Mouse (Mus musculus) neural tube, embryonic 13.5 days (tissue): ENCODE results near the gene Ankrd13a. TPM values are rescaled to one million over a fixed set of nuclear protein-coding genes. Genes with fewer than 3 reads are reported as not detected.

Experiments
- ATAC-seq: fragments of 200-750 bp; cut with Nextera tagmentation; 2 replicates; pipeline ENCODE4 v1.8.0; 2017; ENCODE audit warnings: low read depth, mild to moderate bottlenecking, moderate TSS enrichment, moderate library complexity
- H3K27ac ChIP-seq: fragments of 300-500 bp; sonication (generic); replicated peaks from 2 replicates; pipeline ENCODE4 v1.5.1; 2015; ENCODE audit warnings: moderate library complexity, mild to moderate bottlenecking, inconsistent platforms
- H3K27me3 ChIP-seq: fragments of 300-500 bp; sonication (generic); 2 replicates; pipeline ENCODE4 v1.6.1; 2015; ENCODE audit warnings: mild to moderate bottlenecking, inconsistent platforms
- H3K36me3 ChIP-seq: fragments of 300-500 bp; sonication (generic); 2 replicates; pipeline ENCODE4 v1.6.1; 2015; ENCODE audit warnings: mild to moderate bottlenecking, inconsistent platforms
- H3K4me1 ChIP-seq: fragments of 300-500 bp; sonication (generic); replicated peaks from 2 replicates; pipeline ENCODE4 v1.6.1; 2015; ENCODE audit warnings: inconsistent platforms
- H3K4me2 ChIP-seq: fragments of 300-500 bp; sonication (generic); 2 replicates; pipeline ENCODE4 v1.6.1; 2015; ENCODE audit warnings: inconsistent platforms, mild to moderate bottlenecking, moderate library complexity
- H3K4me3 ChIP-seq: fragments of 300-500 bp; sonication (generic); 2 replicates; pipeline ENCODE4 v1.5.1; 2015; ENCODE audit warnings: mild to moderate bottlenecking, inconsistent platforms
- H3K9ac ChIP-seq: fragments of 300-500 bp; sonication (generic); 2 replicates; pipeline ENCODE4 v1.6.1; 2015; ENCODE audit warnings: moderate library complexity, mild to moderate bottlenecking, inconsistent platforms
- H3K9me3 ChIP-seq: fragments of 300-500 bp; sonication (generic); 2 replicates; pipeline ENCODE4 v1.6.1; 2016; ENCODE audit warnings: inconsistent platforms
- WGBS: fragments of 180-500 bp; shearing (Covaris S2); methylation state at CpG from one replicate; pipeline ENCODE4 v1.1.7; 2015; 5-methylcytosine and 5-hydroxymethylcytosine counted together
- polyA plus RNA-seq: library from polyadenylated mRNA; unstranded; fragments of >200 nt; fragmentation: Nextera tagmentation; extraction: Ambion mirVana; gene quantifications from 2 replicates; pipeline ENCODE4 v1.2.1, GENCODE M21; 2015

Gene Ankrd13a
- polyA plus RNA-seq, 1 experiment from 2014 or later: 52.0 TPM

GRCm38 (mm10) chr5:114805436-114806350 is 31.2 kb downstream of the Ankrd13a start:
- no peak overlapping the region for H3K4me2 ChIP-seq
- no peaks in the 10 kb centered on the region for H3K9me3 ChIP-seq
- no peak overlapping the region for H3K4me3 ChIP-seq
- H3K27me3 ChIP-seq: no peaks in the 10 kb centered on the region
- no peak overlapping the region for H3K9ac ChIP-seq
- ATAC-seq: no peak
- H3K36me3 ChIP-seq: peaks cover 88% of the 10 kb centered on the region
- 58% methylated on average over 15 of the region's 15 CpGs for WGBS
- peak overlapping the region; percentile 56; the same call in 1 of the 2 replicates for H3K27ac ChIP-seq
- H3K4me1 ChIP-seq: peaks cover 25% of the 10 kb centered on the region

- no peaks in the 10 kb centered on the region for H3K9me3 ChIP-seq
- ATAC-seq: no peak
- 92% methylated on average over 8 of the region's 8 CpGs for WGBS
These were observed 32.2 kb downstream of the Ankrd13a start for GRCm38 (mm10) chr5:114806636-114807035.

GRCm38 (mm10) chr5:114807063-114807462 is 32.6 kb downstream of the Ankrd13a start:
- Histone ChIP-seq H3K9me3 (no peaks in the 10 kb centered on the region), H3K9ac (no peak overlapping the region), H3K4me2 (no peak overlapping the region), H3K27me3 (no peaks in the 10 kb centered on the region), H3K4me3 (no peak overlapping the region), H3K4me1 (peaks cover 39% of the 10 kb centered on the region), H3K36me3 (peaks cover 80% of the 10 kb centered on the region), H3K27ac (peak overlapping the region; percentile 28; the same call in 1 of the 2 replicates)
- 51% methylated on average over 9 of the region's 9 CpGs for WGBS
- no peak for ATAC-seq

More at GRCm38 (mm10) chr5:114806636-114807035, 32.2 kb downstream of the Ankrd13a start:
- H3K36me3 ChIP-seq: peaks cover 84% of the 10 kb centered on the region
- H3K4me3 ChIP-seq: no peak overlapping the region
- no peak overlapping the region for H3K4me2 ChIP-seq
- H3K27me3 ChIP-seq: no peaks in the 10 kb centered on the region
- no peak overlapping the region for H3K9ac ChIP-seq
- peaks cover 35% of the 10 kb centered on the region for H3K4me1 ChIP-seq
- H3K27ac ChIP-seq: peak overlapping the region; percentile 56

- no peak for ATAC-seq
- H3K9ac ChIP-seq: no peak overlapping the region
- peaks cover 76% of the 10 kb centered on the region for H3K36me3 ChIP-seq
- no peak overlapping the region for H3K4me2 ChIP-seq
- H3K9me3 ChIP-seq: no peaks in the 10 kb centered on the region
- peaks cover 43% of the 10 kb centered on the region for H3K4me1 ChIP-seq
- 31% methylated on average over 8 of the region's 8 CpGs for WGBS
- H3K27me3 ChIP-seq: no peaks in the 10 kb centered on the region
- H3K27ac ChIP-seq: peak overlapping the region; percentile 28; the same call in 1 of the 2 replicates
- H3K4me3 ChIP-seq: no peak overlapping the region
These were observed 33.0 kb downstream of the Ankrd13a start for GRCm38 (mm10) chr5:114807468-114807867.

- H3K27me3 ChIP-seq: no peaks in the 10 kb centered on the region
- no peak overlapping the region for H3K4me3 ChIP-seq
- H3K9me3 ChIP-seq: no peaks in the 10 kb centered on the region
- peaks cover 47% of the 10 kb centered on the region for H3K4me1 ChIP-seq
- H3K4me2 ChIP-seq: no peak overlapping the region
- 70% methylated on average over 6 of the region's 6 CpGs for WGBS
- no peak for ATAC-seq
- no peak overlapping the region for H3K9ac ChIP-seq
- no peak overlapping the region for H3K27ac ChIP-seq
- peaks cover 72% of the 10 kb centered on the region for H3K36me3 ChIP-seq
These were observed 33.4 kb downstream of the Ankrd13a start for GRCm38 (mm10) chr5:114807893-114808292.

GRCm38 (mm10) chr5:114808385-114808784 is 33.9 kb downstream of the Ankrd13a start:
- Histone ChIP-seq H3K36me3 (peaks cover 67% of the 10 kb centered on the region), H3K9ac (no peak overlapping the region), H3K4me2 (no peak overlapping the region), H3K27me3 (no peaks in the 10 kb centered on the region), H3K4me3 (no peak overlapping the region), H3K9me3 (no peaks in the 10 kb centered on the region), H3K27ac (no peak overlapping the region), H3K4me1 (peaks cover 49% of the 10 kb centered on the region)
- 83% methylated on average over 8 of the region's 8 CpGs for WGBS
- no peak for ATAC-seq

GRCm38 (mm10) chr5:114809181-114809756 is 34.8 kb downstream of the Ankrd13a start:
- Histone ChIP-seq H3K9ac (no peak overlapping the region), H3K4me2 (no peak overlapping the region), H3K4me1 (peaks cover 49% of the 10 kb centered on the region), H3K27me3 (no peaks in the 10 kb centered on the region), H3K4me3 (no peak overlapping the region), H3K9me3 (no peaks in the 10 kb centered on the region), H3K27ac (no peak overlapping the region), H3K36me3 (peaks cover 58% of the 10 kb centered on the region)
- 84% methylated on average over 10 of the region's 10 CpGs for WGBS
- no peak for ATAC-seq

- H3K36me3 ChIP-seq: peaks cover 52% of the 10 kb centered on the region
- ATAC-seq: no peak
- no peaks in the 10 kb centered on the region for H3K27me3 ChIP-seq
- H3K4me3 ChIP-seq: no peak overlapping the region
- 92% methylated on average over 5 of the region's 5 CpGs for WGBS
- H3K4me2 ChIP-seq: no peak overlapping the region
- H3K27ac ChIP-seq: no peak overlapping the region
- peaks cover 49% of the 10 kb centered on the region for H3K4me1 ChIP-seq
- H3K9ac ChIP-seq: no peak overlapping the region
- H3K9me3 ChIP-seq: no peaks in the 10 kb centered on the region
These were observed 35.3 kb downstream of the Ankrd13a start for GRCm38 (mm10) chr5:114809826-114810225.

GRCm38 (mm10) chr5:114813525-114814181 is 39.2 kb downstream of the Ankrd13a start:
- H3K4me3 ChIP-seq: peak overlapping the region; percentile 82
- WGBS: under 1% methylated on average over 50 of the region's 50 CpGs
- H3K36me3 ChIP-seq: peaks cover 24% of the 10 kb centered on the region
- peaks cover 33% of the 10 kb centered on the region for H3K4me1 ChIP-seq
- peak overlapping the region; percentile 79 for H3K4me2 ChIP-seq
- ATAC-seq: peak; percentile 98
- no peaks in the 10 kb centered on the region for H3K9me3 ChIP-seq
- no peaks in the 10 kb centered on the region for H3K27me3 ChIP-seq
- H3K27ac ChIP-seq: peak overlapping the region; percentile 97
- H3K9ac ChIP-seq: peak overlapping the region; percentile 92

- no peaks in the 10 kb centered on the region for H3K27me3 ChIP-seq
- no peak overlapping the region for H3K9ac ChIP-seq
- H3K27ac ChIP-seq: no peak overlapping the region
- 0 out of 2 replicates have a peak, but pooled peaks cover 2% of the 10 kb centered on the region for H3K9me3 ChIP-seq
- H3K4me3 ChIP-seq: no peak overlapping the region
- peaks cover 14% of the 10 kb centered on the region for H3K4me1 ChIP-seq
- H3K4me2 ChIP-seq: no peak overlapping the region
- no peak for ATAC-seq
- H3K36me3 ChIP-seq: peaks cover 6% of the 10 kb centered on the region
- WGBS: 66% methylated on average over 6 of the region's 6 CpGs
These were observed 42.1 kb downstream of the Ankrd13a start for GRCm38 (mm10) chr5:114816599-114816998.

- ATAC-seq: no peak
- H3K4me2 ChIP-seq: no peak overlapping the region
- peaks cover 8% of the 10 kb centered on the region for H3K36me3 ChIP-seq
- H3K27me3 ChIP-seq: no peaks in the 10 kb centered on the region
- H3K9ac ChIP-seq: no peak overlapping the region
- H3K4me1 ChIP-seq: peaks cover 6% of the 10 kb centered on the region
- H3K27ac ChIP-seq: no peak overlapping the region
- WGBS: 77% methylated on average over 11 of the region's 11 CpGs
- H3K9me3 ChIP-seq: 0 out of 2 replicates have a peak, but pooled peaks cover 3% of the 10 kb centered on the region
- H3K4me3 ChIP-seq: no peak overlapping the region
These were observed 43.6 kb downstream of the Ankrd13a start for GRCm38 (mm10) chr5:114818124-114818523.
